Mouse (Mus musculus) cerebellum, adult 2 months (tissue): Measurements from ENCODE around the gene Eepd1. TPM values are rescaled to one million over a fixed set of nuclear protein-coding genes. Genes with fewer than 3 reads are reported as not detected.

Experiments
- DNase-seq, 2 experiments: peaks; one replicate each; pipeline ENCODE4 v3.0.0; 2021
- H3K27ac ChIP-seq: fragments of 200-500 bp; 2 replicates; pipeline ENCODE4 v1.5.1; 2012; ENCODE audit warnings: low read length, control low read depth, inconsistent platforms; ENCODE audit not compliant: insufficient read depth
- H3K27me3 ChIP-seq: fragments of 200-500 bp; 2 replicates; pipeline ENCODE4 v1.6.1; 2012; ENCODE audit warnings: inconsistent platforms, mild to moderate bottlenecking, low read length, moderate library complexity; ENCODE audit not compliant: control insufficient read depth, insufficient read depth
- H3K4me1 ChIP-seq: fragments of 200-500 bp; 2 replicates; pipeline ENCODE4 v1.6.1; 2011; ENCODE audit warnings: low read length; ENCODE audit not compliant: control insufficient read depth, insufficient read depth
- H3K4me3 ChIP-seq: fragments of 200-500 bp; replicated peaks from 2 replicates; pipeline ENCODE3; 2011; ENCODE audit warnings: mild to moderate bottlenecking, low read depth, low read length, control low read depth; ENCODE audit not compliant: insufficient read depth
- CTCF ChIP-seq: fragments of 200-500 bp; IDR thresholded peaks from 2 replicates; pipeline ENCODE4 v1.5.1; 2011; ENCODE audit warnings: low read depth, mild to moderate bottlenecking, control low read depth, low read length, moderate library complexity, borderline replicate concordance; ENCODE audit not compliant: insufficient read depth
- POLR2A ChIP-seq: fragments of 200-500 bp; IDR thresholded peaks from 2 replicates; pipeline ENCODE4 v1.6.1; 2011; ENCODE audit warnings: low read length, control low read depth, borderline replicate concordance; ENCODE audit not compliant: insufficient read depth
- WGBS: fragments of 180-500 bp; shearing (Covaris S2); methylation state at CpG from one replicate; pipeline ENCODE4 v1.1.7; 2018; 5-methylcytosine and 5-hydroxymethylcytosine counted together
- polyA plus RNA-seq: library from polyadenylated mRNA; depleted of rRNA; stranded (reverse); fragments of >200 nt; gene quantifications from 2 replicates; pipeline ENCODE4 v1.2.3, GENCODE M21; 2012

Eepd1 gene
- polyA plus RNA-seq, 1 experiment: 11.0 TPM

DNA sequence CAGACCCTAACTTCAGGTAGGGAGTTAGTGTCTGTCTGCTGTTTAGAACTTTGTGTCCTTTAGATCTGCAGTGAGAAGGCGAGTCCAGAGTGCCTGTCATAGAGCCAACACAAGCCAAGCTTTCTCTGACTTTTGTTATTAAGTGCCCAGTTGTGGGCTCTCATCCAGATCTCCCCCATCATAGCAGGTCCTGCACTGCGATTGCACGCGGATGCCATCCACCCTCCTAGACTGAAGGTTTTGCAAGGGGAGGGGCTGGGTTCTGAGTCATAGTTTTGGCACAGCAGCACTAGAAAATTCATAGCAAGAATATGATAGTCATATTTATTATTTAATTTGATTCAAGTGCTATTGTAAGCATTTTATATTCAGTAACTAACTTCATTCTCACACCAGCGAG, 12.6 kb downstream of the Eepd1 start:
- whole genome bisulfite sequencing: 59% methylated on average over 5 of the region's 5 CpGs
- no peak for DNase-seq
- no peak overlapping the region for H3K27ac ChIP-seq
- no peaks in the 10 kb centered on the region for H3K4me1 ChIP-seq
- H3K27me3 ChIP-seq: no peaks in the 10 kb centered on the region
- no peak overlapping the region for H3K4me3 ChIP-seq
- TF ChIP-seq POLR2A: no peak
- no peak for TF ChIP-seq CTCF

DNA sequence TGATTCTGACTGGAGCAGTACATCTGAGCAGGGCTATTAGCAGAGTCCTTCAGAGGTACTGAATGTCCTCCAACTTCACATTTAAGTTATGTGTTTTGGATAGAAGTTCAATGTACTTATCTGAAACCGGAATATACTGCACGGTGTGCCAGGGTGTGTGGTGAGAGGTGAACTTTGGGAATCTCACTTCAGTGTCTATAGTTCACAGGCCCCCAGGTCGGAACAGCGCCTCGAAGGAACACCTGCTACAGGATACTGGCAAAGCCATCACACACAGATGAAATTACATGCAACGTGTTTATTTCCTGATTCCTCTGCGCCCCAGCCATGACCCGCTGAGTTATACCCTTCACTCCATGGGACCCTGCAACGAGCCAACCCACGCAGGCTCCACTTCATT, 14.3 kb downstream of the Eepd1 start:
- WGBS: 92% methylated on average over 10 of the region's 10 CpGs
- no peak for TF ChIP-seq POLR2A
- TF ChIP-seq CTCF: no peak
- Histone ChIP-seq H3K4me1 (no peaks in the 10 kb centered on the region), H3K4me3 (no peak overlapping the region), H3K27me3 (no peaks in the 10 kb centered on the region), H3K27ac (no peak overlapping the region)
- DNase-seq: peak in 1 of 2 experiments; percentile 3

GRCm38 (mm10) chr9:25496196-25496595, 14.8 kb downstream of the Eepd1 start:
- H3K27me3 ChIP-seq: no peaks in the 10 kb centered on the region
- H3K4me3 ChIP-seq: no peak overlapping the region
- 95% methylated on average over 4 of the region's 4 CpGs for WGBS
- TF ChIP-seq POLR2A (no peak), CTCF (no peak)
- DNase-seq: peak in 1 of 2 experiments; percentile 2
- no peak overlapping the region for H3K27ac ChIP-seq
- H3K4me1 ChIP-seq: no peaks in the 10 kb centered on the region

DNA sequence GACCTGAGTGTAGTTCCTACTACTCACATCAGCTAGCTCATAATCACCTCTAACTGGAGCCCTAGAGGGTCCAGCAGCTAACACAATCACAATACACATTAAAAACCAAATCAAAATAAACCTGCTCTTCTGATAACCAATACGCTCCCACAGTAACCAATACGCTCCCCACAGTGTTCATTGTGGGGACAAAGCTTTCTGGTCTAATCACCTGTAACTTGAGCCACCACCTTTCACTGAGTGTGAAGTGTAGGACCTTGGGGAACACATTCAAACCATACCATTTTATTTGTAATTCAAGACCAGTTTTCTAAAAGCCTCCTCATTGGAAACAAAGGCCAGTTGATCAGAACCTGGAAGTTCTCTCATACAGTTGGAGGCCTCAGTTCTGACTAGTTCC, 15.4 kb downstream of the Eepd1 start:
- H3K27ac ChIP-seq: no peak overlapping the region
- no peak for TF ChIP-seq CTCF
- no peak for TF ChIP-seq POLR2A
- H3K4me1 ChIP-seq: no peaks in the 10 kb centered on the region
- peak in 1 of 2 experiments; percentile 1 for DNase-seq
- 96% methylated on average over 2 of the region's 2 CpGs for WGBS
- H3K4me3 ChIP-seq: no peak overlapping the region
- no peaks in the 10 kb centered on the region for H3K27me3 ChIP-seq

DNA sequence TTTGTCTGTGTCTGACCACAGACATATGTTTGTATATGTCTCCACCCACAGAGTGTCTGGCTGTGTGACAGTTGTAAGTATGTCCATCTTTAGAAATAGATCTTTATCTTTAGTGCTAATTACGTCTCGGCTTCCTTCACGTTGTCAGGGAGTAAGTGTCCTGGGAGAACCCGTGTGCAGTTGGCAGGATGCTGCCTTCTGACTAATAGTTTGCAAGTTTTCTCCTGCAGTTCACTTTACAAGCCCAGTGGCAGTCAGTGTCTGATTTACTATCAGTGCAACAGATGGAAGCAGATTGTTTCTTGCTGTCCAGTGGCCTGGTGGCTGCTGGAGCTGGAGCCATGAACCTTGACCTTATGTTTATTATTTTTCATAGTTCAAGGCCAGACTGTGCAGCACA, 17.4 kb downstream of the Eepd1 start:
- DNase-seq: peak in 1 of 2 experiments; percentile 7
- H3K4me1 ChIP-seq: no peaks in the 10 kb centered on the region; the same call in 1 of the 2 replicates
- 59% methylated on average over 4 of the region's 4 CpGs for WGBS
- H3K27ac ChIP-seq: no peak overlapping the region
- TF ChIP-seq POLR2A (no peak), CTCF (no peak)
- no peak overlapping the region for H3K4me3 ChIP-seq
- H3K27me3 ChIP-seq: no peaks in the 10 kb centered on the region

GRCm38 (mm10) chr9:25499306-25499705, 18.0 kb downstream of the Eepd1 start:
- no peak overlapping the region for H3K4me3 ChIP-seq
- no peak for TF ChIP-seq CTCF
- no peak for TF ChIP-seq POLR2A
- no peak overlapping the region for H3K27ac ChIP-seq
- WGBS: 64% methylated on average over 3 of the region's 3 CpGs
- no peak for DNase-seq
- no peaks in the 10 kb centered on the region; the same call in 1 of the 2 replicates for H3K4me1 ChIP-seq
- H3K27me3 ChIP-seq: no peaks in the 10 kb centered on the region

DNA sequence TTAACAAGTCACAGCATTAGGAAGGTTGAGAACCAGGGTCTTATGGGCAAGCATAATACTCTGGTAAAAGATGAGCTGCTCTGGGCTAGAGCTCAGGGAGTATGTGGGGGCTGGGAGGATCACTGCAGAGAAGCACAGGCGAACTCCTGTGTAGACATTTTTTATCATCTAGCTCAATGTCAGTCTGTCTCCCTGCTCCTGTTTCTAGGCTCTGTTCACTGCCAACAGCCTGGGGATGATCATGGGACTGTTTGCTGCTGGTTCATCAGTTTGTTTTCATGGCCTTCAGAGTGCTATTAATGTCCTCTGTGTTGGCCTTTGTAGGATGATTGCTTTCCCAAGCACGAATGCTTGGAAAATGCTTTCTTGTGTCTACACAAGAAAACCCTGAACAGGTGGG, 18.7 kb downstream of the Eepd1 start:
- WGBS: 55% methylated on average over 2 of the region's 2 CpGs

DNA sequence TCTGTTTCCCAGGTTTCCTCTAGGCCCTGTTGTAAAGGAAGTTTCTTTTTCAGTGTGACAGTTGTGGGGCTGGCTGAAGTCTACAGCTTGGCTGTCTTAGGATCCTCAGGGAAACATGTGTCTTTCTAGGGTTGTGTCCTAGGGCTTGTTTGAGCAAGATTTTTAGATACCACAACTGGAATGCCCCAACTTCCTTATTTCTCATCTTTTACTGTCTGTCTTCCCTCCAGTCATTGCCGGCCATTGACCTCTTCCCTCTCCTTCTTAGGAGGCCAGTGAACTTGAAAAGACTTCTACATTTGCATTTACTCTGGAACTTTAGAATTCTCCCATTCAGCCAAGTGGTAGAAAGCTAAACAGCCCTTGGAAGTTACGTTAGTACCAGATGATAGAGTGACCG, 27.5 kb downstream of the Eepd1 start:
- Histone ChIP-seq H3K4me1 (peaks cover 23% of the 10 kb centered on the region), H3K27me3 (no peaks in the 10 kb centered on the region), H3K4me3 (no peak overlapping the region), H3K27ac (no peak overlapping the region)
- TF ChIP-seq POLR2A (no peak), CTCF (no peak)
- 96% methylated on average over 3 of the region's 3 CpGs for WGBS
- DNase-seq: peak in 1 of 2 experiments; percentile 0

More for the DNA sequence above, 18.7 kb downstream of the Eepd1 start:
- Histone ChIP-seq H3K4me1 (peaks cover 5% of the 10 kb centered on the region), H3K27me3 (no peaks in the 10 kb centered on the region), H3K27ac (no peak overlapping the region), H3K4me3 (no peak overlapping the region)
- DNase-seq: no peak
- TF ChIP-seq POLR2A: no peak
- TF ChIP-seq CTCF: no peak
